Mouse (Mus musculus): ENCODE results near the gene Lmntd1. TPM values are rescaled to one million over a fixed set of nuclear protein-coding genes. Genes with fewer than 3 reads are reported as not detected.
A peak's percentile ranks its signal among the peaks of the same experiment; 100 is the strongest.

The Lmntd1 gene
- polyA plus RNA-seq, 1 experiment from 2014 or later = not detected

GRCm38 (mm10) chr6:145544838-145545237, 69.3 kb downstream of the Lmntd1 start:
- no peak for ATAC-seq
- H3K27me3 ChIP-seq (ENCODE audit: insufficient read depth, low read length) = no peaks in the 10 kb centered on the region
- no peaks in the 10 kb centered on the region for H3K9me3 ChIP-seq (ENCODE audit: low read length)
- peaks cover 9% of the 10 kb centered on the region for H3K4me1 ChIP-seq (ENCODE audit: insufficient read depth)
- H3K4me3 ChIP-seq (ENCODE audit: low read depth, low read length) = no peak overlapping the region
- no peak overlapping the region for H3K27ac ChIP-seq (ENCODE audit: low read depth)
- WGBS (ENCODE audit: insufficient replicate concordance) = 81% methylated on average over 2 of the region's 2 CpGs
- no peak for DNase-seq
- H3K36me3 ChIP-seq (replicated peaks; ENCODE audit: insufficient read depth, low read length) = no peaks in the 10 kb centered on the region
- no peak overlapping the region for H3K4me2 ChIP-seq (ENCODE audit: low read depth, low read length)
- TF ChIP-seq EP300 (IDR thresholded peaks at IDR 0.05; ENCODE audit: low read depth) = no peak
- no peak for TF ChIP-seq CTCF (IDR thresholded peaks at IDR 0.05; ENCODE audit: low read depth)
- no peak overlapping the region for H3K9ac ChIP-seq (replicated peaks)

GRCm38 (mm10) chr6:145544304-145544703, 69.8 kb downstream of the Lmntd1 start:
- no peaks in the 10 kb centered on the region for H3K27me3 ChIP-seq (ENCODE audit: insufficient read depth, low read length)
- H3K36me3 ChIP-seq (replicated peaks; ENCODE audit: insufficient read depth, low read length) = no peaks in the 10 kb centered on the region
- no peak overlapping the region for H3K27ac ChIP-seq (ENCODE audit: low read depth)
- H3K4me2 ChIP-seq (ENCODE audit: low read depth, low read length) = no peak overlapping the region
- WGBS (ENCODE audit: insufficient replicate concordance) = 88% methylated on average over 12 of the region's 12 CpGs
- no peak overlapping the region for H3K4me3 ChIP-seq (ENCODE audit: low read depth, low read length)
- no peak for DNase-seq
- no peak overlapping the region for H3K9ac ChIP-seq (replicated peaks)
- no peak for ATAC-seq
- no peaks in the 10 kb centered on the region for H3K9me3 ChIP-seq (ENCODE audit: low read length)
- TF ChIP-seq EP300 (IDR thresholded peaks at IDR 0.05; ENCODE audit: low read depth) = no peak
- TF ChIP-seq CTCF (IDR thresholded peaks at IDR 0.05; ENCODE audit: low read depth) = no peak
- H3K4me1 ChIP-seq (ENCODE audit: insufficient read depth) = peaks cover 9% of the 10 kb centered on the region

GRCm38 (mm10) chr6:145539568-145539859, 74.6 kb downstream of the Lmntd1 start:
- Histone ChIP-seq H3K27ac (ENCODE audit: low read depth) (no peak overlapping the region), H3K4me1 (ENCODE audit: insufficient read depth) (peaks cover under 1% of the 10 kb centered on the region; the same call in 1 of the 2 replicates), H3K36me3 (replicated peaks; ENCODE audit: insufficient read depth, low read length) (no peaks in the 10 kb centered on the region), H3K9ac (replicated peaks) (no peak overlapping the region), H3K9me3 (ENCODE audit: low read length) (no peaks in the 10 kb centered on the region), H3K4me3 (ENCODE audit: low read depth, low read length) (no peak overlapping the region), H3K4me2 (ENCODE audit: low read depth, low read length) (no peak overlapping the region), H3K27me3 (ENCODE audit: insufficient read depth, low read length) (no peaks in the 10 kb centered on the region)
- TF ChIP-seq EP300 (IDR thresholded peaks at IDR 0.05; ENCODE audit: low read depth) = no peak
- no peak for TF ChIP-seq CTCF (IDR thresholded peaks at IDR 0.05; ENCODE audit: low read depth)
- 74% methylated on average over 6 of the region's 6 CpGs for WGBS (ENCODE audit: insufficient replicate concordance)
- ATAC-seq (no peak), DNase-seq (no peak)

- Histone ChIP-seq H3K27me3 (ENCODE audit: insufficient read depth, low read length) (no peaks in the 10 kb centered on the region), H3K4me3 (ENCODE audit: low read depth, low read length) (no peak overlapping the region), H3K27ac (ENCODE audit: low read depth) (no peak overlapping the region), H3K4me2 (ENCODE audit: low read depth, low read length) (no peak overlapping the region), H3K9me3 (ENCODE audit: low read length) (no peaks in the 10 kb centered on the region), H3K9ac (replicated peaks) (no peak overlapping the region), H3K36me3 (replicated peaks; ENCODE audit: insufficient read depth, low read length) (no peaks in the 10 kb centered on the region), H3K4me1 (ENCODE audit: insufficient read depth) (no peaks in the 10 kb centered on the region)
- no peak for TF ChIP-seq CTCF (IDR thresholded peaks at IDR 0.05; ENCODE audit: low read depth)
- TF ChIP-seq EP300 (IDR thresholded peaks at IDR 0.05; ENCODE audit: low read depth) = no peak
- no peak for ATAC-seq
- DNase-seq = no peak
- WGBS (ENCODE audit: insufficient replicate concordance) = 62% methylated on average over 11 of the region's 11 CpGs
Observed at GRCm38 (mm10) chr6:145538787-145539567, 75.1 kb downstream of the Lmntd1 start.

- no peak overlapping the region for H3K4me3 ChIP-seq (ENCODE audit: low read depth, low read length)
- no peaks in the 10 kb centered on the region for H3K27me3 ChIP-seq (ENCODE audit: insufficient read depth, low read length)
- whole genome bisulfite sequencing (ENCODE audit: insufficient replicate concordance) = 45% methylated on average over 3 of the region's 3 CpGs
- no peak for ATAC-seq
- no peak for DNase-seq
- no peak overlapping the region for H3K4me2 ChIP-seq (ENCODE audit: low read depth, low read length)
- H3K4me1 ChIP-seq (ENCODE audit: insufficient read depth) = no peaks in the 10 kb centered on the region
- H3K36me3 ChIP-seq (replicated peaks; ENCODE audit: insufficient read depth, low read length) = no peaks in the 10 kb centered on the region
- no peak overlapping the region for H3K27ac ChIP-seq (ENCODE audit: low read depth)
- TF ChIP-seq EP300 (IDR thresholded peaks at IDR 0.05; ENCODE audit: low read depth) = no peak
- H3K9ac ChIP-seq (replicated peaks) = no peak overlapping the region
- no peaks in the 10 kb centered on the region for H3K9me3 ChIP-seq (ENCODE audit: low read length)
Observed at GRCm38 (mm10) chr6:145530464-145530863, 83.7 kb downstream of the Lmntd1 start.

- ATAC-seq (no peak), DNase-seq (no peak)
- no peak for TF ChIP-seq CTCF (IDR thresholded peaks at IDR 0.05; ENCODE audit: low read depth)
- no peak for TF ChIP-seq EP300 (IDR thresholded peaks at IDR 0.05; ENCODE audit: low read depth)
- no peaks in the 10 kb centered on the region for H3K9me3 ChIP-seq (ENCODE audit: low read length)
- H3K4me2 ChIP-seq (ENCODE audit: low read depth, low read length) = peak overlapping the region; percentile 30; the same call in 1 of the 2 replicates
- no peak overlapping the region for H3K4me3 ChIP-seq (ENCODE audit: low read depth, low read length)
- 0 out of 2 replicates have a peak overlapping the region, but pooled peaks have one; percentile 75 for H3K27ac ChIP-seq (ENCODE audit: low read depth)
- H3K36me3 ChIP-seq (replicated peaks; ENCODE audit: insufficient read depth, low read length) = no peaks in the 10 kb centered on the region
- no peaks in the 10 kb centered on the region for H3K27me3 ChIP-seq (ENCODE audit: insufficient read depth, low read length)
- no peak overlapping the region for H3K9ac ChIP-seq (replicated peaks)
- peaks cover 8% of the 10 kb centered on the region; the same call in 1 of the 2 replicates for H3K4me1 ChIP-seq (ENCODE audit: insufficient read depth)
- WGBS (ENCODE audit: insufficient replicate concordance) = 66% methylated on average over 9 of the region's 9 CpGs
Observed at GRCm38 (mm10) chr6:145523337-145523736, 90.8 kb downstream of the Lmntd1 start.

Data from liver, postnatal 0 days (tissue).